ENCODE assay signal across 8 mouse cellular contexts in the genomic region with DNA sequence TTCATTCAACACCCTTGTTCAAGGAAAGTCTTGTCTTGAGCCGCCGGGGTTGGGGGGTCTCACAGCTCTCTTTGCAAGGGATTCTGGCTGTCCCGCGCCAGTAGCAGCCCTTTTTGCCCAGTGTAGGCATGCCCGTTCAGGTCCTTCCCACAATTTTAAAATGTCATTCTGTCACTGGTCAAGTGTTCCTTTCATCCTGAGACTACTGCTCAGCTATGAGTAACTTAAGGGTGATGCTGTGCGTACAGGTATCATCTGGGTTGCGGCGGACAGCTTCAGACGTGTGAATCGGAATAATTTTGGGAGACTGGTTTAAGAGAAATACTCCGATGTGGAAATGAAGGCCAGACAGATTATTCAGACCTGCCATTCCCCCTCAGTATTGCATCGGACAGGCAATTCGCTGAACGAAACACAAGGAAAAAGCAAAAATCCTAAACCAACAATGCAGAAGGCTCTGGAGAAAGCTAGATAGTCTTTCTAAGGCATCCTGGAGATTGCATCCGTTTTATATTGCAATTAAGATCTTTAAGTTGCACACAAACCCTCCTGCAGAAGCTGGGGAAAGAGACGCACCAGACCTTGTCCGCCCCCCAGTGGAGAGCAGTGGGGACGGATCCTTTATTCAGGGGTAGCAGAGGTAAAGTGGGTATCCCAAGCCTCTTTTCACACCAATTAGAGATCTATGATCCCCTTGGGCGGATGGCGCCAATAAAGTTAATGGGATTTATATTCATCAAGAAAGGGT.
DNase-seq lines count a peak whose midpoint lies in the region; ATAC-seq and TF ChIP-seq lines count a peak whose summit lies in the region.

No protein-coding gene starts in this region.

- peak; percentile 66 for TF ChIP-seq CTCF in heart, postnatal 0 days (IDR thresholded peaks at IDR 0.05; ENCODE audit: low read depth)
- TF ChIP-seq CTCF in liver, embryonic 14.5 days (IDR thresholded peaks at IDR 0.05; ENCODE audit: low read depth) = peak; percentile 35; the same call in 1 of the 2 replicates

- peak; percentile 57; the same call in 1 of the 2 replicates for ATAC-seq in embryonic facial prominence, embryonic 13.5 days (ENCODE audit: insufficient number of reproducible peaks, insufficient read depth, low FRiP score, low TSS enrichment, low read depth)
- ATAC-seq in heart, postnatal 0 days (ENCODE audit: insufficient read depth, low read depth) = peak; percentile 59
- ATAC-seq in liver, embryonic 14.5 days (ENCODE audit: insufficient read depth) = no peak

- H3K4me3 ChIP-seq in embryonic facial prominence, embryonic 13.5 days = peak overlapping the region; percentile 47
- peak overlapping the region; percentile 53 for H3K4me3 ChIP-seq in heart, postnatal 0 days (ENCODE audit: low read depth, low read length)
- peak overlapping the region; percentile 15 to 29; a peak in 3 of 4 replicates for H3K4me3 ChIP-seq in liver, embryonic 14.5 days (ENCODE audit: insufficient read depth in 1 of 2, low read depth in 2 of 2, low read length in 2 of 2)

- no peak for TF ChIP-seq EP300 in heart, postnatal 0 days (IDR thresholded peaks at IDR 0.05; ENCODE audit: low read depth)
- no peak for TF ChIP-seq EP300 in liver, embryonic 14.5 days (IDR thresholded peaks at IDR 0.05; ENCODE audit: low read depth)

- H3K4me2 ChIP-seq in embryonic facial prominence, embryonic 13.5 days = peak overlapping the region; percentile 71
- H3K4me2 ChIP-seq in heart, postnatal 0 days (ENCODE audit: low read depth, low read length) = peak overlapping the region; percentile 80
- peak overlapping the region; percentile 56 for H3K4me2 ChIP-seq in liver, embryonic 14.5 days (ENCODE audit: low read depth)

- H3K9ac ChIP-seq in embryonic facial prominence, embryonic 13.5 days = peak overlapping the region; percentile 72
- H3K9ac ChIP-seq in heart, postnatal 0 days (replicated peaks; ENCODE audit: low read depth, low read length) = no peak overlapping the region
- no peak overlapping the region for H3K9ac ChIP-seq in liver, embryonic 14.5 days (replicated peaks)

- 4% methylated on average over 20 of the region's 20 CpGs for WGBS in embryonic facial prominence, embryonic 13.5 days
- WGBS in heart, postnatal 0 days = 8% methylated on average over 20 of the region's 20 CpGs
- 8% methylated on average over 20 of the region's 20 CpGs for WGBS in liver, embryonic 14.5 days (ENCODE audit: insufficient replicate concordance)

- H3K36me3 ChIP-seq in embryonic facial prominence, embryonic 13.5 days = no peaks in the 10 kb centered on the region
- H3K36me3 ChIP-seq in heart, postnatal 0 days (replicated peaks; ENCODE audit: control insufficient read depth, insufficient read depth, low read length) = no peaks in the 10 kb centered on the region
- H3K36me3 ChIP-seq in liver, embryonic 14.5 days (replicated peaks; ENCODE audit: control insufficient read depth, insufficient read depth, low read depth) = no peaks in the 10 kb centered on the region

- peak overlapping the region; percentile 76 for H3K27ac ChIP-seq in embryonic facial prominence, embryonic 13.5 days
- H3K27ac ChIP-seq in heart, postnatal 0 days (ENCODE audit: low read depth) = no peak overlapping the region
- H3K27ac ChIP-seq in liver, embryonic 14.5 days = no peak overlapping the region

- H3K27me3 ChIP-seq in embryonic facial prominence, embryonic 13.5 days = no peaks in the 10 kb centered on the region; the same call in 1 of the 2 replicates
- no peaks in the 10 kb centered on the region for H3K27me3 ChIP-seq in heart, postnatal 0 days (ENCODE audit: control insufficient read depth, insufficient read depth, low read length)
- no peaks in the 10 kb centered on the region; the same call in 1 of the 2 replicates for H3K27me3 ChIP-seq in liver, embryonic 14.5 days (ENCODE audit: control insufficient read depth, insufficient read depth, low read length)

- peaks cover 43% of the 10 kb centered on the region for H3K4me1 ChIP-seq in embryonic facial prominence, embryonic 13.5 days
- H3K4me1 ChIP-seq in heart, postnatal 0 days (ENCODE audit: control insufficient read depth, insufficient read depth) = no peaks in the 10 kb centered on the region
- peaks cover 0 to 2% of the 10 kb centered on the region in 2 experiments; a peak in 1 of 4 replicates for H3K4me1 ChIP-seq in liver, embryonic 14.5 days (replicated peaks; ENCODE audit: control insufficient read depth in 2 of 2, insufficient read depth in 2 of 2, low read length in 1 of 2)

- DNase-seq in CD8-positive naive resting alpha-beta T cell, adult 2 months (ENCODE audit: low read depth in 2 of 2, low spot score in 2 of 2) = peak; percentile 19 to 56
- DNase-seq in adrenal gland, postnatal 25 days = peak; percentile 49
- peak; percentile 43 for DNase-seq in heart, postnatal 0 days (ENCODE audit: low spot score)
- peak; percentile 26 to 68 for DNase-seq in kidney, postnatal 36 days
- DNase-seq in liver, embryonic 14.5 days (ENCODE audit: low read depth in 3 of 3, low spot score in 3 of 3) = no peak
- DNase-seq in natural killer cell, adult 2 months (ENCODE audit: low spot score in 2 of 2) = peak; percentile 5 to 14
- peak; percentile 49 to 72 for DNase-seq in thymus, postnatal 10 days (ENCODE audit: low spot score in 2 of 2)

- no peaks in the 10 kb centered on the region for H3K9me3 ChIP-seq in embryonic facial prominence, embryonic 13.5 days
- no peaks in the 10 kb centered on the region for H3K9me3 ChIP-seq in heart, postnatal 0 days (replicated peaks; ENCODE audit: control insufficient read depth, low read length)
- H3K9me3 ChIP-seq in liver, embryonic 14.5 days (ENCODE audit: control insufficient read depth, low read length) = no peaks in the 10 kb centered on the region

Comparison
In these comparisons a context has a peak if more than half of its experiments do, and no peak if none do; other contexts are left out.
1. DNase-seq: peak in CD8-positive naive resting alpha-beta T cell, adult 2 months (2 of 2), adrenal gland, postnatal 25 days (single experiment), heart, postnatal 0 days (single experiment), kidney, postnatal 36 days (2 of 2), natural killer cell, adult 2 months (2 of 2) and thymus, postnatal 10 days (2 of 2); none in liver, embryonic 14.5 days (0 of 3).
2. Peak in every context shown above with its lines, with median percentiles within 50 percentile points of each other: H3K4me2 ChIP-seq and H3K4me3 ChIP-seq.